Mouse (Mus musculus): ENCODE data around the gene Fignl2.
A peak's percentile ranks its signal among the peaks of the same experiment; 100 is the strongest.

Fignl2 gene

GRCm38 (mm10) chr15:101066920-101067696 lies 11.3 kb downstream of the Fignl2 start:
- DNase-seq, result no peak

GRCm38 (mm10) chr15:101066364-101066847 lies 12.0 kb downstream of the Fignl2 start:
- DNase-seq, result no peak

GRCm38 (mm10) chr15:101065069-101065468 lies 13.3 kb downstream of the Fignl2 start:
- peak; percentile 98 for DNase-seq

- no peak for DNase-seq
These were observed 18.0 kb downstream of the Fignl2 start for GRCm38 (mm10) chr15:101060280-101060852.

GRCm38 (mm10) chr15:101059570-101060279 lies 18.6 kb downstream of the Fignl2 start:
- no peak for DNase-seq

- DNase-seq, result no peak
These were observed 22.1 kb downstream of the Fignl2 start for GRCm38 (mm10) chr15:101056225-101056624.

GRCm38 (mm10) chr15:101054541-101054940 lies 23.8 kb downstream of the Fignl2 start:
- DNase-seq, result no peak

- DNase-seq, result no peak
These were observed 24.4 kb downstream of the Fignl2 start for GRCm38 (mm10) chr15:101053832-101054459.

GRCm38 (mm10) chr15:101052560-101053501 lies 25.5 kb downstream of the Fignl2 start:
- no peak for DNase-seq

- DNase-seq, result no peak
These were observed 26.5 kb downstream of the Fignl2 start for GRCm38 (mm10) chr15:101051869-101052268.

- peak; percentile 90 for DNase-seq
These were observed 29.9 kb downstream of the Fignl2 start for GRCm38 (mm10) chr15:101048338-101048896.

GRCm38 (mm10) chr15:101047194-101047555 lies 31.2 kb downstream of the Fignl2 start, which contains the start of gene Gm47841:
Gene Gm47841, minus strand, starts transcription at chr15:101047397.
- DNase-seq, result peak; percentile 94

GRCm38 (mm10) chr15:101046527-101047193 lies 31.7 kb downstream of the Fignl2 start:
- DNase-seq, result peak; percentile 97

GRCm38 (mm10) chr15:101046039-101046526 lies 32.3 kb downstream of the Fignl2 start:
- peak; percentile 89 for DNase-seq

- peak; percentile 91 for DNase-seq
These were observed 33.8 kb downstream of the Fignl2 start for GRCm38 (mm10) chr15:101044531-101044930.

- DNase-seq, result peak; percentile 92
These were observed 35.8 kb downstream of the Fignl2 start for GRCm38 (mm10) chr15:101042613-101043012.

GRCm38 (mm10) chr15:101041966-101042365 lies 36.4 kb downstream of the Fignl2 start:
- no peak for DNase-seq

- DNase-seq, result no peak
These were observed 38.7 kb downstream of the Fignl2 start for GRCm38 (mm10) chr15:101039651-101040050.

- no peak for DNase-seq
These were observed 49.4 kb downstream of the Fignl2 start for GRCm38 (mm10) chr15:101028960-101029359.

GRCm38 (mm10) chr15:101011352-101011751 lies 67.0 kb downstream of the Fignl2 start:
- no peak for DNase-seq

All from heart, adult 11 months (tissue).